Mouse (Mus musculus) lung, embryonic 15.5 days (tissue): ENCODE measurements around the gene Smarcad1. TPM values are rescaled to one million over a fixed set of nuclear protein-coding genes. Genes with fewer than 3 reads are reported as not detected.
"Not testable (repeated sequence)": the region's sequence is repeated elsewhere in the genome, so short reads cannot be mapped to it uniquely, and the experiment has no call there.

Experiments
- ATAC-seq: fragments of 200-750 bp; cut with Nextera tagmentation; 2 replicates; pipeline ENCODE4 v1.8.0; 2017; ENCODE audit warnings: moderate number of reproducible peaks, borderline replicate concordance; ENCODE audit not compliant: low FRiP score, low TSS enrichment; ENCODE audit errors: extremely low read depth
- H3K27ac ChIP-seq: fragments of 300-500 bp; sonication (generic); 2 replicates; pipeline ENCODE4 v1.5.1; 2015; ENCODE audit warnings: moderate library complexity, mild to moderate bottlenecking, inconsistent platforms
- H3K27me3 ChIP-seq: fragments of 300-500 bp; sonication (generic); 2 replicates; pipeline ENCODE4 v1.6.1; 2015; ENCODE audit warnings: inconsistent platforms
- H3K36me3 ChIP-seq: fragments of 300-500 bp; sonication (generic); 2 replicates; pipeline ENCODE4 v1.6.1; 2015; ENCODE audit warnings: inconsistent platforms
- H3K4me1 ChIP-seq: fragments of 300-500 bp; sonication (generic); 2 replicates; pipeline ENCODE4 v1.6.1; 2015; ENCODE audit warnings: inconsistent platforms
- H3K4me2 ChIP-seq: fragments of 300-500 bp; sonication (generic); 2 replicates; pipeline ENCODE4 v1.6.1; 2015; ENCODE audit warnings: inconsistent platforms, mild to moderate bottlenecking, moderate library complexity
- H3K4me3 ChIP-seq: fragments of 300-500 bp; sonication (generic); 2 replicates; pipeline ENCODE4 v1.5.1; 2015; ENCODE audit warnings: mild to moderate bottlenecking, inconsistent platforms
- H3K9ac ChIP-seq: fragments of 300-500 bp; sonication (generic); 2 replicates; pipeline ENCODE4 v1.6.1; 2015; ENCODE audit warnings: inconsistent platforms
- H3K9me3 ChIP-seq: fragments of 300-500 bp; sonication (generic); 2 replicates; pipeline ENCODE4 v1.6.1; 2016; ENCODE audit warnings: inconsistent platforms
- WGBS: fragments of 180-500 bp; shearing (Covaris S2); methylation state at CpG from one replicate; pipeline ENCODE4 v1.1.7; 2015; 5-methylcytosine and 5-hydroxymethylcytosine counted together
- polyA plus RNA-seq: library from polyadenylated mRNA; unstranded; fragments of >200 nt; fragmentation: Nextera tagmentation; extraction: Ambion mirVana; gene quantifications from 2 replicates; pipeline ENCODE4 v1.2.1, GENCODE M21; 2015

Gene Smarcad1
- 70.8 and 75.4 TPM in 2 replicates for polyA plus RNA-seq

DNA sequence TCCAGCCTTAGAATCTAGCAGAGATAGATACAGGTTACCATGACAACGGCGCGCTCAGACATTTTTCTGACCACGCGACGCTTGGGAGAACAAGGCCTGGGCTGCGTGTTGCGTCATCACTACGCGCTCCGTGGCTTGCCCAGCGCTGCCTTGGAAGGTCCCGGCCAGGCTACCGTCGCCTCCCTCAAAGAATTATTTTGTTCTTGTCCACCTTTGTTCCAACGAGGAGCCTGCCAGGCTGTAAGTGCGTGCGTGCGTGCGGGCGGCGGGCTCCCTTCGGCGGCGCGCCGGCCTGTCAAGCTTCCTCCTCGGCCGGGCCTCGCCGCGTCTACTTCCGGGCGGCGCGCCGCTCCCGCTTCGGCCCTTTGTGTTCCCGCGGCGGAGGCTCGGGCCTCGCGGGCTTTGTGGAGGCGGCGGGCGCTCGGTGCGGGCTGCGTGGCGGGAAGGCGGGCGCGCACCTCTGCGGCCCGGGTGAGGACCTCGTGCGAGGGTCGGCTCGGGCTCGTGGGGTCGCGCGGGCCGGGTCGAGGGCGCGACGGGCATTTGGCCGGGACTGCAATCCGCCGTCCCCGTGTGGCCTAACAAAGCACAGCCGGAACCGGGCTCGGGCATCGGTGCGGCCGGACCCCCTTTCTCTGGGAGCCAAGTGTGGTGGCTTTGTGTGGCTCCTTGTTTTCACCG lies at the start of gene Smarcad1:
Gene Smarcad1 (plus strand): TSS at position 93 of the 681 bp plus-strand sequence.
- peak; percentile 95 for ATAC-seq
- peaks cover 29% of the 10 kb centered on the region for H3K36me3 ChIP-seq
- peak within 1 kb of the TSS; percentile 98 for H3K9ac ChIP-seq
- no peaks in the 10 kb centered on the region for H3K9me3 ChIP-seq
- WGBS, result under 1% methylated on average over 73 of the region's 81 CpGs
- H3K27me3 ChIP-seq, result no peaks in the 10 kb centered on the region
- peak within 1 kb of the TSS; percentile 73 for H3K4me2 ChIP-seq
- peaks cover 9% of the 10 kb centered on the region for H3K4me1 ChIP-seq
- H3K4me3 ChIP-seq, result peak within 1 kb of the TSS; percentile 89
- H3K27ac ChIP-seq, result peak within 1 kb of the TSS; percentile 97

DNA sequence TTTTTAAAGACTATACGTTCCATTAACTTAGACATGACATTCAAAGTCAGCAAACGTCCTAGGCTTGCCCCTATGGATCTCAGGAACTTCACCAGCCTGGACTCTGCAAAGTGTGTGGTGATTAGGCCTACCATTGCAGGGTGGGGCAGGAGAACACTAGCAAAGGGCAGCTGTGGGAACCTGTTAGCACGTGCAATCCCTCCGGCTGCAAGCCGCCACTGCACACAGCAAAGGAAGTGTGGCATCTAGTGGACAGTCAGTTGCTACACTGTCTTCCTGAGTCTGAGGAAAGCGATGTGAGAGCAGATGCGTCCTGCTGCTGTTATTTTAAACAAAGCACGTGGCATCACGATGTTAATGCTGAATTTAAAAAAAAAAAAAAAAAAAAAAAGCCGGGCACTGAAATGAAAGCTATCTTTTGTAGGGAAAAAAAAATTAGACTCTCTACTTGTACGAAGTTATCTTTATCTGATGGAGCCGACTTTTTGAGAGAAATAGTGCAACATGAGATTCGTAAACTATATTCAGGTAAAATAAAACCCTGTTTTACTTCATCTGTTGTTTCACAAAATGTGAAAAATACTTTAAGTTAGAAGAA lies 45.5 kb upstream of the Smarcad1 start:
- no peaks in the 10 kb centered on the region for H3K4me1 ChIP-seq
- H3K27me3 ChIP-seq, result no peaks in the 10 kb centered on the region
- H3K36me3 ChIP-seq, result no peaks in the 10 kb centered on the region
- H3K4me2 ChIP-seq, result no peak overlapping the region
- H3K9ac ChIP-seq, result no peak overlapping the region
- no peaks in the 10 kb centered on the region for H3K9me3 ChIP-seq
- 32% methylated on average over 13 of the region's 13 CpGs for WGBS
- ATAC-seq, result peak; percentile 49; the same call in 1 of the 2 replicates
- no peak overlapping the region for H3K27ac ChIP-seq
- no peak overlapping the region for H3K4me3 ChIP-seq

DNA sequence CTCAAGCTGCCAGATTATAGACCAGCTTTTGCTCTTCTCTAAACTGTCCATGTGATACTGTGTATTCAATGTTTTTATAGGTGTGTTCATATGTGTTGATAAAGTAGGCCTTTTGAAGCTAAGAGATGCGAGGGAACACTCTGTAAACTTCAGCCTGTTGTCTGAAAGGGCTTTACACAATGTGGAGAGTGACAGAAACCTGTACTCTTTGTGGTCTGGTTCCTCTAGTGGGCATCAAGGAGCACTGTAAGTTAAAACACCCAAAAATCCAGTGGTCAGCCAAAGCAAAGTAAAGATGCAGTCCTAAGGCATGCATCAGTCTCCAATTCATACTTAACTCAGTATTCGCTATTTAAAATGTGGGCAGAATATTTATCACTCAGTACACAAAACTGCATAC lies 44.6 kb upstream of the Smarcad1 start:
- Histone ChIP-seq H3K4me3 (no peak overlapping the region), H3K36me3 (no peaks in the 10 kb centered on the region), H3K27ac (no peak overlapping the region), H3K4me2 (no peak overlapping the region), H3K4me1 (no peaks in the 10 kb centered on the region), H3K9me3 (no peaks in the 10 kb centered on the region), H3K27me3 (no peaks in the 10 kb centered on the region), H3K9ac (no peak overlapping the region)
- 80% methylated on average over 2 of the region's 2 CpGs for WGBS
- ATAC-seq, result no peak

DNA sequence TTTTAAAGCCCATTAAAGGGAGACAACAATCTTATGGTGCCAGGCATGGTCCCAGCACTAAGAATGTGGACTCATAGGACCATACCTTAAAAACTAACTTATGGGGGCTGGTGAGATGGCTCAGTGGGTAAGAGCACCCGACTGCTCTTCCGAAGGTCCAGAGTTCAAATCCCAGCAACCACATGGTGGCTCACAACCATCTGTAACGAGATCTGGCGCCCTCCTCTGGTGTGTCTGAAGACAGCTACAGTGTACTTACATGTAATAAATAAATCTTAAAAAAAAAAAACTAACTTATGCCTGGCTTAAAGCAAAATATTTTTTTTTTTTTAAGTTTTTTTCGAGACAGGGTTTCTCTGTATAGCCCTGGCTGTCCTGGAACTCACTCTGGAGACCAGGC lies 41.6 kb upstream of the Smarcad1 start:
- not testable (repeated sequence) for H3K9ac ChIP-seq, H3K4me2 ChIP-seq, H3K36me3 ChIP-seq, H3K4me1 ChIP-seq, H3K9me3 ChIP-seq, ATAC-seq, H3K27me3 ChIP-seq, H3K27ac ChIP-seq, H3K4me3 ChIP-seq
- WGBS, result 68% methylated on average over 5 of the region's 5 CpGs

DNA sequence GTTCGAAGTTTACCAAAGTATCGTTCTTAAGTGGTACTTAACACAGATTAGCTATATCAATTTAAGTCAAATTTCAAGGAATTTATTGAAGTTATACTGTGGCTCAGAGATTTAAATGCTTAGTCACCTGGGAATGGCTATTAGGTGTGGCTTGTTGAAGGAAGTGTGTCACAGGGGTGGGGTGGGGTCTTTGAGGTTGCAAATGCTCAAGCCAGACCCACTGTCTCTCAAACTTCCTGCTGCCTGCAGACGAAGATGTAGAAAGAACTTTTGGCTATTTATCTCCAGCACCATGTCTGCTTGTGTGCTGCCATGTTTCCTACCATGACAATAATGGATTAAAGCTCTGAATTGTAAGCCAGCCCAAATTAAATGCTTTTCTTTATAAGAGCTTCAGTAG lies 40.2 kb upstream of the Smarcad1 start:
- H3K4me1 ChIP-seq, result no peaks in the 10 kb centered on the region
- H3K36me3 ChIP-seq, result no peaks in the 10 kb centered on the region
- H3K27ac ChIP-seq, result no peak overlapping the region
- no peaks in the 10 kb centered on the region for H3K27me3 ChIP-seq
- H3K4me2 ChIP-seq, result no peak overlapping the region
- no peak overlapping the region for H3K9ac ChIP-seq
- H3K4me3 ChIP-seq, result no peak overlapping the region
- WGBS, result 72% methylated on average over 3 of the region's 3 CpGs
- no peak for ATAC-seq
- no peaks in the 10 kb centered on the region for H3K9me3 ChIP-seq

DNA sequence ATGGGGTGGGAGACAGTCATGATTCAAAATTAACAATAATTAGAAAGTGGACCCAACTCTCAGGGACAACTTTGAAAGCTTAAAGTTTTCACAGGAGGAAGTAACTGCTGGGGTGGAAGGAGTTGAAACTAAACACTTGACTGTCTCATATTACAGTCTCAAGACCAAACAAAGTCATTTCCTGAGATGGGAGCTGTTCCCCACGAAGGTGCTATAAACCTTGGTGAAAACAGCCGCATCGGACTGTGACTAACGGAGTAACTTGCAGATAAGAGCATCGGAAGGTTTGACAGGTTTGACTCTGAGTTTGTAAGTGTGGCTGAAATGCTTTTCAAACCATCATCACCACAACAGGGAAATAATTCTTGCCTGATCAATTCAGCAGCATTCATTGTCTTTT lies 33.5 kb upstream of the Smarcad1 start:
- ATAC-seq, result no peak
- Histone ChIP-seq H3K4me1 (no peaks in the 10 kb centered on the region), H3K9ac (no peak overlapping the region), H3K36me3 (no peaks in the 10 kb centered on the region), H3K9me3 (no peaks in the 10 kb centered on the region), H3K4me2 (no peak overlapping the region), H3K4me3 (no peak overlapping the region), H3K27ac (no peak overlapping the region), H3K27me3 (no peaks in the 10 kb centered on the region)
- 13% methylated on average over 5 of the region's 5 CpGs for WGBS

DNA sequence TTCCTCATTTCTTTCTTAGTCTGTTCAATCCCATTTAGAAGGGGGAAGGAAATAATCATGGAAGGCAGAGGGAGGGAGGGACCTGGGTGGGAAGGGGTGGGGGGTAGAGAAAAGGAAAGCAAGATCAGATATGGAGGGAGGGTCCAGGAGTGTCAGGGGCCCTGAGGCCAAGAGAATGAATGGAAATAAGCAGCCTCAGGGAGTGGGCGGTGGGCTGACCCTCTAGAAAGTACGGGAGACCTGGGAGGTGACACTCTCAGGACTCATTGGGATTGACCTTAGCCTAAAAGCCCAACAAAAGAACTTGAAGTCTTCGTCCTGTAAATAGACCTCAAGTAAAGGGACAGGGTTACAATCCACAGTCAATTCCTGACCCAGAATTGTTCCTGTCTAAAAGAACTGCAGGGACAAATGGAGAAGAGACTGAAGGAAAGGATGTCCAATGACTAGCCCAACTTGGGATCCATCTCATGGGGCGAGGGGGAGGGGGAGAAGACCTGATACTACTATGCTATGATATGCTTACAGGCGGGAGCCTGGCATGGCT lies 30.9 kb upstream of the Smarcad1 start:
- Histone ChIP-seq H3K4me1 (no peaks in the 10 kb centered on the region), H3K4me3 (no peak overlapping the region), H3K9me3 (no peaks in the 10 kb centered on the region), H3K4me2 (no peak overlapping the region), H3K27me3 (no peaks in the 10 kb centered on the region), H3K9ac (no peak overlapping the region), H3K27ac (no peak overlapping the region), H3K36me3 (no peaks in the 10 kb centered on the region)
- WGBS, result 81% methylated on average over 5 of the region's 5 CpGs
- ATAC-seq, result no peak

DNA sequence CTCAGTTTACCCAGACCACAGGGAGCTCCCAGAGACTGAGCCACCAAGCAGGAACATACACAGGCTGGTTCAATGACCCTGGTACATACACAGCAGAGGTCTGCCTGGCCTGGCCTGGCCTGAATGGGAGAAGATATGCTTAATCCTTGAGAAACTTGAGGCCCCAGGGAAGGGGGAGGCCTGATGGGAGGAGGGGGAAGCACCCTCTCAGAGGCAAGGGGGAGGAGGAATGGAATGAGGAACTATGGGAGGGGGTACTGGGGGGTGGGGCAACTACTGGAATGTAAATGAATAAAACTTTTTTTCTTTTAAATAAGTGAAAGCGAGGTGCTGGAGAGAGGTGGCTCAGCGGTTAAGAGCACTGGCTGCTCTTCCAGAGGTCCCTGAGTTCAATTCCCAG lies 30.2 kb upstream of the Smarcad1 start:
- Histone ChIP-seq H3K27ac (no peak overlapping the region), H3K27me3 (no peaks in the 10 kb centered on the region), H3K9me3 (no peaks in the 10 kb centered on the region), H3K4me2 (no peak overlapping the region), H3K4me3 (no peak overlapping the region), H3K9ac (no peak overlapping the region), H3K36me3 (no peaks in the 10 kb centered on the region), H3K4me1 (no peaks in the 10 kb centered on the region)
- WGBS, result 72% methylated on average over 2 of the region's 2 CpGs
- peak; percentile 39; the same call in 1 of the 2 replicates for ATAC-seq

DNA sequence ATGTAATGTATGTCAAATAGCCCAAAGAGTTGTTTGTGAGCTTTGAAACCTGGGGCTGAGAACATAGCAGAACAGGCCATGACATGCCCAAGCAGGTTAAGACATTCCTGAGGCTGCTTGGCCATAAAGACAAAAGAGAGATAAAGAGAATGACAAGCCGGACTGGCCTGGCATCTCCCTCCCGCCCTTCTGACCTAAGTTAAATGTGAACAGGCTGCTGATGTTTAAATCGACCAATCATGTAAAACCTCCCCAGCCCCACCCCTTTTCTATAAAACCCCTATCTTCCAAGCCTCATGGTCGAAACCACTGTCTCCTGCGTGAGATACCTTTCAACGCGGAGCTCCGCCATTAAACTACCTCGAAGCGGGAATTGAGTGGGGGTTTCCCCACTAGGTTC lies 24.8 kb upstream of the Smarcad1 start:
- H3K27ac ChIP-seq, result no peak overlapping the region
- no peak for ATAC-seq
- WGBS, result 89% methylated on average over 10 of the region's 10 CpGs

DNA sequence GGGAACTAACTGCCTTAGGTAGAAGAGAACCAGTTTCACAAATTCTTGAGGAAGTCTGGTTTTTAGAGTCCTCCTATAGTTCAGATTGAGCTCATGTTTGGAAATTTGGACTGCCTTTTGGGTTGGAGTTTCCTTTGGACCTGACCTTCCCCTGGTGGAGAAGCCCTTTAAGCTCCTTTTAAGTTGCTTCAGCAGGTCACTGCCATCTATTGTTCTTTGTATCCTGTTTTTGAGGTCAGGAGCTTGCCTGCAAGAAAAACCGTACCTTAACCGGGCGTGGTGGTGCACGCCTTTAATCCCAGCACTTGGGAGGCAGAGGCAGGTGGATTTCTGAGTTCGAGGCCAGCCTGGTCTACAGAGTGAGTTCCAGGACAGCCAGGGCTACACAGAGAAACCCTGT lies 23.4 kb upstream of the Smarcad1 start:
- not testable (repeated sequence) for H3K36me3 ChIP-seq, H3K9me3 ChIP-seq, H3K27me3 ChIP-seq, H3K4me3 ChIP-seq, H3K4me1 ChIP-seq, H3K27ac ChIP-seq, H3K9ac ChIP-seq, H3K4me2 ChIP-seq, ATAC-seq
- WGBS, result 82% methylated on average over 5 of the region's 5 CpGs

More for the DNA sequence above, 24.8 kb upstream of the Smarcad1 start:
- H3K9me3 ChIP-seq, result no peaks in the 10 kb centered on the region
- H3K4me2 ChIP-seq, result no peak overlapping the region
- no peaks in the 10 kb centered on the region for H3K27me3 ChIP-seq
- no peaks in the 10 kb centered on the region for H3K4me1 ChIP-seq
- no peak overlapping the region for H3K4me3 ChIP-seq
- H3K36me3 ChIP-seq, result no peaks in the 10 kb centered on the region
- H3K9ac ChIP-seq, result no peak overlapping the region

DNA sequence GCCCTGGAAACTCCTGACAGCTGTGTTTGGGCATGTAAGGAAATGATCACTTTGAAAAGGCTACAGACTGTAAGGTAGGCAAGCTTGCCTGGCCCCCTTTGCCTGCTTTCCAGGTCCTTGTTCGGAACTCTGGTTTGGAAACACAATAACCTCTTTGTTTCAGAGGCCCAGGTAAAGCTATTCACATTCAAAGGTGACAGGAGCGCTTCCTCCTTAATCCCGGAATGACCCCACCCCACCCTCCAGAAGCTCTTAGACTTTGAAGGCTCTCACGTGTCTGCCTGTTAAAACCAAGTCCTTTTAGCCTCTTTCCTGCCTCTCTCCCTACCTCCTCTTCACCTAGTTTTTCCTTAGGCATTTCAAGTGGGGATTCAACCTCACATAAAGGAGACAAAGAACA lies 20.5 kb upstream of the Smarcad1 start:
- no peak overlapping the region for H3K4me3 ChIP-seq
- 21% methylated on average over 4 of the region's 4 CpGs for WGBS
- no peak overlapping the region; the same call in 1 of the 2 replicates for H3K27ac ChIP-seq
- H3K9ac ChIP-seq, result no peak overlapping the region
- no peak for ATAC-seq
- H3K27me3 ChIP-seq, result no peaks in the 10 kb centered on the region
- H3K36me3 ChIP-seq, result no peaks in the 10 kb centered on the region
- H3K4me1 ChIP-seq, result no peaks in the 10 kb centered on the region
- H3K9me3 ChIP-seq, result no peaks in the 10 kb centered on the region
- no peak overlapping the region for H3K4me2 ChIP-seq

DNA sequence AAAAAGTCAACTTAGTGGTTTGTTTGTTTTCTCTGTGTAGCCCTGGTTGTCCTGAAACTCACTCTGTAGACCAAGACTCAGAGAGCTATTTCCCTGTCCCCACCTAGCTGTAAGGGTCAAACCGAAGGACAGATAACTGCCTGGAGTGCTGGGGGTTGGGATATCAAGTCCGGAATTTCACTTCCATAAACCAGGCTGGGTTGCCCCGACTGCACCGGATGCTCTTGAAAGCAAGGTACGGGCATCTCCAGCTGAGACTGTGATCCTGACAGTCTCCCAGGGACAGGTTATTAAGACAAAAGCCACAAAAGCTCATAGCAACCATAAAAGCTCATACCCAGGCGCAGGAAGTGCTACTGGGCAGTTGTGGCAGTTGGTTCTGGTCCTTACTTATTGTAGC lies 19.3 kb upstream of the Smarcad1 start:
- ATAC-seq, result no peak
- Histone ChIP-seq H3K9me3 (no peaks in the 10 kb centered on the region), H3K4me3 (no peak overlapping the region), H3K36me3 (no peaks in the 10 kb centered on the region), H3K27me3 (no peaks in the 10 kb centered on the region), H3K9ac (no peak overlapping the region), H3K4me1 (no peaks in the 10 kb centered on the region), H3K4me2 (no peak overlapping the region), H3K27ac (no peak overlapping the region)
- 62% methylated on average over 6 of the region's 6 CpGs for WGBS
